Mouse (Mus musculus) erythroblast, embryonic 14.5 days (primary cell): ENCODE data around the gene Cd300ld2.

Experiments
- GATA1 ChIP-seq: IDR thresholded peaks from 2 replicates; pipeline ENCODE4 v1.6.1; 2012; ENCODE audit warnings: low read length, inconsistent platforms, mixed read lengths
- TAL1 ChIP-seq: IDR thresholded peaks from 3 replicates; pipeline ENCODE4 v1.6.1; 2012; ENCODE audit warnings: low read length, inconsistent platforms, mixed read lengths

GRCm38 (mm10) chr11:114981866-114982265 lies 34.1 kb downstream of the Cd300ld2 start:
- no peak for TF ChIP-seq TAL1
- no peak for TF ChIP-seq GATA1
